Mouse (Mus musculus) spleen, adult 2 months (tissue): Measurements from ENCODE around the gene Klc1.

Experiments
- CTCF ChIP-seq: fragments of 200-500 bp; IDR thresholded peaks from 2 replicates; pipeline ENCODE4 v1.5.1; 2011; ENCODE audit warnings: mild to moderate bottlenecking, inconsistent platforms; ENCODE audit not compliant: insufficient read depth, insufficient read length, insufficient replicate concordance; ENCODE audit errors: extremely low read depth
- POLR2A ChIP-seq: fragments of 200-500 bp; IDR thresholded peaks from 2 replicates; pipeline ENCODE4 v1.6.1; 2011; ENCODE audit warnings: low read depth, low read length, inconsistent platforms

DNA sequence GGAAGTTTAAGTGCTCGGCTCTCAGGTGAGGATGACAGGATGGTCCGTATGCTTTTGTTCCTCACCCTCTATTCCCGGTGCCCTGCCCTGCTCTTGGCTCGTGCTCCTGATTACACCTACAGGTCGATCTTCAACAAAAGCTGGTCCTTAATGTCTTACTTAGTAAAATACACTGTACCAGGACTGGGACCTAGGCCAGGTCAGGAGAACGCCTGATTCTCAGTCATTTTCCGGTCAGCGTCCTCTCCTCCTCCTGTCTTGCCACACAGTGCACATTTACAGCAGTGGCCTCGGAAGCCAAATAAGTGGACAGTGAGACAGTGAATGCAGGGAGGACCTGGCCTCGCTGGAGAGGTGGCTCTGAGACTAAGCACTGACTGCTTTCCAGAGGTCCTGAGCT lies 12.0 kb downstream of the Klc1 start:
- TF ChIP-seq CTCF (no peak), POLR2A (no peak)
